Mouse (Mus musculus) bone marrow macrophage, adult 2 months (primary cell): ENCODE data around the gene Six5.

ENCODE experiments used
- CTCF ChIP-seq: IDR thresholded peaks from 2 replicates; pipeline ENCODE4 v1.5.1; 2012; ENCODE audit warnings: low read depth, mild to moderate bottlenecking, low read length, moderate library complexity
- POLR2A ChIP-seq: IDR thresholded peaks from 2 replicates; pipeline ENCODE4 v1.6.1; 2012; ENCODE audit warnings: mild to moderate bottlenecking, low read depth, low read length, borderline replicate concordance

GRCm38 (mm10) chr7:19119083-19119482 is 24.7 kb downstream of the Six5 start:
- no peak for TF ChIP-seq POLR2A
- no peak for TF ChIP-seq CTCF
